Mouse (Mus musculus) liver, postnatal 0 days (tissue): Measurements from ENCODE around the gene Ucn.

Experiments
- CTCF ChIP-seq: sonication (generic); IDR thresholded peaks from 2 replicates; pipeline ENCODE4 v1.5.1; 2016; ENCODE audit warnings: antibody characterized with exemption, low read depth
- EP300 ChIP-seq: IDR thresholded peaks from 2 replicates; pipeline ENCODE4 v1.6.1; 2016; ENCODE audit warnings: antibody characterized with exemption, low read depth, mild to moderate bottlenecking

DNA sequence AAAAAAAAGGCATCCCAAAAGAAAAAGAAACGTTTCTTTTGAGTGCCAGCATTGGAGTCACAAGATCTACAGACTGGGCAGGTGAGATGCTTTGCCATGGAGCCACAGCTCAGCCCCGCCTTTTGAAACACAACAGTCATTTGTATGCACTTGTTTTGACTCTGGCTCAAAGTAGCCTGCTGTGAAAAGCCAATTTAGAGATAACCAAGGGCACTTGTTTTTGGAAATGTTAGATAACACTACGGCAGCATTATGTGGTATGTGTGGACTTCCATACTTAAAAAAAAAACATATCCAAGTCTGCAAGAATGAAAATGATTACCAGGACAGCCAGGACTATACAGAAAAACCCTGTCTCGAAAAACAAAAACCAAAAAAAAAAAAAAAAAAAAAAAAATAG, 45.0 kb upstream of the Ucn start:
- TF ChIP-seq CTCF (no peak), EP300 (peak; percentile 62; the same call in 1 of the 2 replicates)
